Mouse (Mus musculus): Measurements from ENCODE around the gene Thra. TPM values are rescaled to one million over a fixed set of nuclear protein-coding genes. Genes with fewer than 3 reads are reported as not detected.

Thra gene
- polyA plus RNA-seq (2015; fragmentation: Nextera tagmentation; extraction: Ambion mirVana): 32.9 and 37.8 TPM in 2 replicates

DNA sequence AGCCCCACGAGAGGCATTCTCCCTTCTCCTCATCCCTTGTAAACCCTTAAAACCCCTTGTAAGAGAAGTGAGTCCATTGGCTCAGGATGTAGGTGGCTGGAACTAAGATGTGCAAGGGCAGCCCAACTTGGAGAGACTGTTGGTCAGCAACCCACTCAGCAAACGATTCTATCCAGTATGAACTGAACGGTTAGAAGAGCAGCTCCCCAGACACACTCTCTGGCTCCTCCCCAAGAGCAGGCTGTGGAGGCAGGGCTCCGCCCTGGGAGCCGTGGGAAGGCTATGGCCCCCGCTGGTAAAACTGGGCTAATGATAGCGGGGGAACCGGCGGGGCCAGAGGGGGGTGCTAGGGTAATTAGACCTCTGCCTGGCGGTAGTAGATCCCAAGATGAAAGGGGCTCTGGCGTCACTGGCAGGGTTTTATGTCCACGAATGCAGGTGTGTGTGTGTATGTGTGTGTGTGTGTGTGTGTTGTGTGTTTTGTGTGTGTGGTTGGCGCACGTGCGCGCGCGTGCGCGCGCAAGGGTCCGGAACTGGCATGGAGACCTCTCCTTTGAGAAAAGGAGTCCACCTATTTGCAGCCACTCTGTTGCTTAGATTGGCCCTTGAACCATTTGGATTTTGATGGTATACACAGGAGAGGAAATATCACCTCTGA is at the start of gene Thra:
Gene Thra (plus strand): TSS at position 246 of the 658 bp plus-strand sequence.
- Histone ChIP-seq H3K4me1 (ENCODE audit: control insufficient read depth, insufficient read depth, low read length) (peaks cover 40% of the 10 kb centered on the region), H3K4me2 (ENCODE audit: low read depth, low read length) (peak within 1 kb of the TSS; percentile 80), H3K9ac (ENCODE audit: low read length) (peak within 1 kb of the TSS; percentile 97), H3K4me3 (replicated peaks; ENCODE audit: low read length) (peak within 1 kb of the TSS; percentile 89), H3K27me3 (ENCODE audit: control insufficient read depth, insufficient read depth, low read length) (no peaks in the 10 kb centered on the region), H3K27ac (ENCODE audit: low read length) (peak within 1 kb of the TSS; percentile 96), H3K36me3 (ENCODE audit: control insufficient read depth, insufficient read depth, low read length) (no peaks in the 10 kb centered on the region), H3K9me3 (replicated peaks; ENCODE audit: control insufficient read depth, low read length) (no peaks in the 10 kb centered on the region)
- peak; percentile 80 for ATAC-seq (ENCODE audit: insufficient read depth, low FRiP score)
- under 1% methylated on average over 22 of the region's 22 CpGs for WGBS

DNA sequence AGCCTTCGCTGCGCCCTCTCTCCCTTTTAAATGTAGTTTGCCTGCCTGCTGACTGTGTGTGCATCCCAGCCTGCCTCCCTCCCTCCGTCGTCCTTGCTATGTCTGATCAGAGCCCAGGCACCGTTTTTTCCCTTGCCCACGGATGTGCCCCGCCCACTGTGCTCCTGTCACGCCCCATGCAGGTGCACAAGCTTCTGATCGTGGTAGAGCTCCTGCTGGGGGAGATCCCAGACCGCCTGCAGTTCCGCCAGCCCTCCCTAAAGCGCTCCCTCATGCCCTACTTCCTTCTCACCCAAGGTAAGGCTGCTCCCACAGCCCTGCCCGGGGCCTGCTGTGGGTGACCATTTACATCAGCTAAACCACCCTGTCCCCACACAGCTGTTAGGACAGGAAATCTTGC is 47.2 kb upstream of the Thra start:
- Histone ChIP-seq H3K9me3 (replicated peaks; ENCODE audit: control insufficient read depth, low read length) (no peaks in the 10 kb centered on the region), H3K36me3 (ENCODE audit: control insufficient read depth, insufficient read depth, low read length) (peaks cover 49% of the 10 kb centered on the region), H3K27ac (ENCODE audit: low read length) (no peak overlapping the region), H3K4me1 (ENCODE audit: control insufficient read depth, insufficient read depth, low read length) (no peaks in the 10 kb centered on the region), H3K4me2 (ENCODE audit: low read depth, low read length) (no peak overlapping the region), H3K9ac (ENCODE audit: low read length) (no peak overlapping the region), H3K27me3 (ENCODE audit: control insufficient read depth, insufficient read depth, low read length) (no peaks in the 10 kb centered on the region), H3K4me3 (replicated peaks; ENCODE audit: low read length) (no peak overlapping the region)
- 65% methylated on average over 13 of the region's 13 CpGs for WGBS
- no peak for ATAC-seq (ENCODE audit: insufficient read depth, low FRiP score)

DNA sequence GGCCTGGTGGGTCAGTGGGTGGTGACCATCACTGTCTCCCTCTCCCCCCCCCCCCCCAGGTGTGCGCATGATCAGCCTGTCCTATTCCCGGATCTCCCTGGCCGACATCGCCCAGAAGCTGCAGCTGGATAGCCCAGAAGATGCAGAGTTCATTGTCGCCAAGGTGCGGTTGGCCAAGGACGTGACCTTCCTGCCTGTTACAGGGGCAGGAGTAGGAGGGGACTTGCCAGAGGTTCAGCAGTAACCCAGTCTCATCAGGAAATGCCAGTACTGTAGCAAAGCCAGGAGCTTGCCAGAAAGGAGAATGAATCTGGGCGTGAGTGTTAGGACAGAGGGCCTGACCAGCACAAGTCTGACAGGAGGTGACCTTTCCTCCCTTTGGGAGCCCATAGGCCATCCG is 46.7 kb upstream of the Thra start:
- H3K9me3 ChIP-seq (replicated peaks; ENCODE audit: control insufficient read depth, low read length): no peaks in the 10 kb centered on the region
- no peaks in the 10 kb centered on the region for H3K4me1 ChIP-seq (ENCODE audit: control insufficient read depth, insufficient read depth, low read length)
- no peak overlapping the region for H3K27ac ChIP-seq (ENCODE audit: low read length)
- WGBS: 89% methylated on average over 9 of the region's 9 CpGs
- H3K4me2 ChIP-seq (ENCODE audit: low read depth, low read length): no peak overlapping the region
- ATAC-seq (ENCODE audit: insufficient read depth, low FRiP score): no peak
- peaks cover 49% of the 10 kb centered on the region for H3K36me3 ChIP-seq (ENCODE audit: control insufficient read depth, insufficient read depth, low read length)
- no peak overlapping the region for H3K4me3 ChIP-seq (replicated peaks; ENCODE audit: low read length)
- H3K9ac ChIP-seq (ENCODE audit: low read length): no peak overlapping the region
- H3K27me3 ChIP-seq (ENCODE audit: control insufficient read depth, insufficient read depth, low read length): no peaks in the 10 kb centered on the region

- no peaks in the 10 kb centered on the region for H3K27me3 ChIP-seq (ENCODE audit: control insufficient read depth, insufficient read depth, low read length)
- H3K4me1 ChIP-seq (ENCODE audit: control insufficient read depth, insufficient read depth, low read length): no peaks in the 10 kb centered on the region
- no peak overlapping the region for H3K4me3 ChIP-seq (replicated peaks; ENCODE audit: low read length)
- H3K9me3 ChIP-seq (replicated peaks; ENCODE audit: control insufficient read depth, low read length): no peaks in the 10 kb centered on the region
- H3K4me2 ChIP-seq (ENCODE audit: low read depth, low read length): no peak overlapping the region
- no peak overlapping the region for H3K9ac ChIP-seq (ENCODE audit: low read length)
- 78% methylated on average over 9 of the region's 9 CpGs for whole genome bisulfite sequencing
- H3K27ac ChIP-seq (ENCODE audit: low read length): no peak overlapping the region
- ATAC-seq (ENCODE audit: insufficient read depth, low FRiP score): no peak
- peaks cover 49% of the 10 kb centered on the region for H3K36me3 ChIP-seq (ENCODE audit: control insufficient read depth, insufficient read depth, low read length)
Observed at GRCm38 (mm10) chr11:98694301-98694700, 46.1 kb upstream of the Thra start.

DNA sequence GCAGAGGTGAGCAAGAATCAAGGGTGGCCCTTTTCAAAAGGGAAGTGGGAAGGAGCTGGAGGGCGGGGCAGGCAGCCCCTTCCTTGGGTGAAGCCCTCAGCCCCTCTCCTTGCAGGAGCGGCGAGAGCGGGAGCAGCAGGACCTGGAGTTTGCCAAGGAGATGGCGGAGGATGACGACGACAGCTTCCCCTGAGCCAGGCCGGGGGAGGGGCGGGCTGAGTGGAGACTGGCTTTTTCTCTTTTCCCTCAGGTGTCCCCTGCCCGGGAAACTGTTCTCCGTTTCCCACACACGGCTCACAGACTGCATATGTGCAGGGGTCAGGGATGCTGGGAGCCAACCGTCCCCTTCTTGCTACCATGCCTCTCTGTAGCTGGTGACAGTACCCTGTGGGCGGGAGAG is 45.0 kb upstream of the Thra start:
- no peaks in the 10 kb centered on the region for H3K4me1 ChIP-seq (ENCODE audit: control insufficient read depth, insufficient read depth, low read length)
- H3K4me2 ChIP-seq (ENCODE audit: low read depth, low read length): no peak overlapping the region
- H3K36me3 ChIP-seq (ENCODE audit: control insufficient read depth, insufficient read depth, low read length): peaks cover 40% of the 10 kb centered on the region
- H3K27me3 ChIP-seq (ENCODE audit: control insufficient read depth, insufficient read depth, low read length): no peaks in the 10 kb centered on the region
- H3K9me3 ChIP-seq (replicated peaks; ENCODE audit: control insufficient read depth, low read length): no peaks in the 10 kb centered on the region
- WGBS: 68% methylated on average over 14 of the region's 14 CpGs
- no peak overlapping the region for H3K27ac ChIP-seq (ENCODE audit: low read length)
- H3K9ac ChIP-seq (ENCODE audit: low read length): no peak overlapping the region
- H3K4me3 ChIP-seq (replicated peaks; ENCODE audit: low read length): no peak overlapping the region
- ATAC-seq (ENCODE audit: insufficient read depth, low FRiP score): no peak

GRCm38 (mm10) chr11:98696454-98697216 is 43.8 kb upstream of the Thra start:
- 78% methylated on average over 14 of the region's 14 CpGs for WGBS
- ATAC-seq (ENCODE audit: insufficient read depth, low FRiP score): no peak
- H3K4me1 ChIP-seq (ENCODE audit: control insufficient read depth, insufficient read depth, low read length): no peaks in the 10 kb centered on the region
- H3K27ac ChIP-seq (ENCODE audit: low read length): no peak overlapping the region
- H3K4me3 ChIP-seq (replicated peaks; ENCODE audit: low read length): no peak overlapping the region
- H3K9ac ChIP-seq (ENCODE audit: low read length): no peak overlapping the region
- H3K27me3 ChIP-seq (ENCODE audit: control insufficient read depth, insufficient read depth, low read length): no peaks in the 10 kb centered on the region
- H3K36me3 ChIP-seq (ENCODE audit: control insufficient read depth, insufficient read depth, low read length): peaks cover 27% of the 10 kb centered on the region
- no peaks in the 10 kb centered on the region for H3K9me3 ChIP-seq (replicated peaks; ENCODE audit: control insufficient read depth, low read length)
- H3K4me2 ChIP-seq (ENCODE audit: low read depth, low read length): no peak overlapping the region

DNA sequence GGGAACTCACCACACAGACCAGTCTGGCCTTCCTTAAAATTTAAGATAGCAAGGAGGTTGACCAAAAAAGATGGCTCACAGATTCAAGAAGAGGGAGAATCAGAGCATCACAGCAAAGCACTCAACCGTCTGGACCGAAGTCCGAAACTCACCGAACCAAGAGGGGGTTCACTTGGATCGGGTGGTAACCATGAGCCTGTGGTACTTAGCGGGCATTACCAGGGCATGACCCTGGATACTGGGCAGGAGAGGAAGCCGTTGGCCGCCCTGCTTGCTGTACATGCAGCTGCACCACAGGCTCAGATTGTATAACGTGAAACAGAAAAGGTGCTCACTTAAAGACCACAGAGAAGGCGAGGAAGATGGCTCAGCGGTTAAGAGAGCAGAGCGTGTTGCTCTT is 43.2 kb upstream of the Thra start:
- Histone ChIP-seq H3K4me1 (ENCODE audit: control insufficient read depth, insufficient read depth, low read length) (no peaks in the 10 kb centered on the region), H3K27me3 (ENCODE audit: control insufficient read depth, insufficient read depth, low read length) (no peaks in the 10 kb centered on the region), H3K9me3 (replicated peaks; ENCODE audit: control insufficient read depth, low read length) (no peaks in the 10 kb centered on the region), H3K9ac (ENCODE audit: low read length) (no peak overlapping the region), H3K4me3 (replicated peaks; ENCODE audit: low read length) (no peak overlapping the region), H3K36me3 (ENCODE audit: control insufficient read depth, insufficient read depth, low read length) (peaks cover 22% of the 10 kb centered on the region), H3K4me2 (ENCODE audit: low read depth, low read length) (no peak overlapping the region), H3K27ac (ENCODE audit: low read length) (no peak overlapping the region)
- ATAC-seq (ENCODE audit: insufficient read depth, low FRiP score): no peak
- WGBS: 89% methylated on average over 12 of the region's 12 CpGs

GRCm38 (mm10) chr11:98698849-98699640 is 41.4 kb upstream of the Thra start:
- ATAC-seq (ENCODE audit: insufficient read depth, low FRiP score): no peak
- no peak overlapping the region for H3K4me2 ChIP-seq (ENCODE audit: low read depth, low read length)
- no peak overlapping the region for H3K9ac ChIP-seq (ENCODE audit: low read length)
- no peaks in the 10 kb centered on the region for H3K9me3 ChIP-seq (replicated peaks; ENCODE audit: control insufficient read depth, low read length)
- H3K4me3 ChIP-seq (replicated peaks; ENCODE audit: low read length): no peak overlapping the region
- WGBS: 82% methylated on average over 16 of the region's 16 CpGs
- no peak overlapping the region for H3K27ac ChIP-seq (ENCODE audit: low read length)
- H3K27me3 ChIP-seq (ENCODE audit: control insufficient read depth, insufficient read depth, low read length): no peaks in the 10 kb centered on the region
- peaks cover 9% of the 10 kb centered on the region for H3K36me3 ChIP-seq (ENCODE audit: control insufficient read depth, insufficient read depth, low read length)
- H3K4me1 ChIP-seq (ENCODE audit: control insufficient read depth, insufficient read depth, low read length): no peaks in the 10 kb centered on the region

GRCm38 (mm10) chr11:98699911-98700310 is 40.5 kb upstream of the Thra start:
- no peak overlapping the region for H3K4me2 ChIP-seq (ENCODE audit: low read depth, low read length)
- no peak overlapping the region for H3K4me3 ChIP-seq (replicated peaks; ENCODE audit: low read length)
- 0 out of 2 replicates have a peak, but pooled peaks cover 5% of the 10 kb centered on the region for H3K36me3 ChIP-seq (ENCODE audit: control insufficient read depth, insufficient read depth, low read length)
- H3K27ac ChIP-seq (ENCODE audit: low read length): no peak overlapping the region
- 28% methylated on average over 4 of the region's 4 CpGs for WGBS
- ATAC-seq (ENCODE audit: insufficient read depth, low FRiP score): peak; percentile 56; the same call in 1 of the 2 replicates
- H3K27me3 ChIP-seq (ENCODE audit: control insufficient read depth, insufficient read depth, low read length): no peaks in the 10 kb centered on the region
- no peaks in the 10 kb centered on the region for H3K4me1 ChIP-seq (ENCODE audit: control insufficient read depth, insufficient read depth, low read length)
- H3K9me3 ChIP-seq (replicated peaks; ENCODE audit: control insufficient read depth, low read length): no peaks in the 10 kb centered on the region
- no peak overlapping the region for H3K9ac ChIP-seq (ENCODE audit: low read length)

Data from stomach, embryonic 16.5 days (tissue).